Mouse (Mus musculus): ENCODE data around the gene Bspry. TPM values are rescaled to one million over a fixed set of nuclear protein-coding genes. Genes with fewer than 3 reads are reported as not detected.
A peak's percentile ranks its signal among the peaks of the same experiment; 100 is the strongest.

Gene Bspry
- total and polyA plus RNA-seq, 2 experiments = 0.09 to 0.26 TPM

DNA sequence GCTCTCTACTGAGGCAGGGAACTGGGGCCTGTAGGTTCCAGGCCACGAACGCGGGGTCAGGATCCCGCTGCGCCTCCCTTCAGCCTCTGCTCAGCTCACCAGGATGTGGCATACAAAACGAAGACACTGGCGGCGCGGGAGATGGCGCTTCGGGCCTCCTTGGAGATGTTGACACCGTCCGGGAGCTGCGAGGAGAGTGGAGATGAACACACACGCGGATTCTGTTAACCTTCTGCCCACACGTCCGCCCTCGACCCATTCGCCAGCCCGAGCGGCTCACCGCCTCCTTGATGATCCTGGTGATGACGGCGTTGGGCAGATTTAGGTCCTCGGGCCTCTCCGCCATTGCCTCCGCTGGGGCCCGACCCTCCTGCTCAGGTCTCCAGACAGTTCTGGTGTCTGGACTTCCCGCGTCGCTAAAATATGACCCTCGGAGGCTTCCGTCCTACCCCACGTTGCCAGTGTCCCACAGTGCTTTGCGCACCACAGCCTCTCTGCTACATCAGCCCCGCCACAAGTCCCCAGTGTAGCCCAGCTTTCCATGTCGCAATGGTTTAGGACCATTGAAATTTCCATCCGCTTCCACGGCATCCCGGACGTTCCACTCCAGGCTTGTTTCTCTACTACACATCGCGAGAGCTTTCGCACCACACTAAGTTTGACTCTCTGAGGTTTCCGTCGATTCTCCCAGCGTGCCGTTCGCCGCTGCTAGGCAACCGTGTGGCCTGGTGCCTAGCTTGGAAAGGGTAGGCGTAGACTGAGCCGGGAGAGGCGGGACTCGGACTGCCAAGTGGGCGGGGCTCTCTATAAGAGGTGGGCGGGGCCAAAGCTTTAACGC, 45.0 kb downstream of the Bspry start, which contains the start of the genes Pole3 and 4933430I17Rik:
Gene Pole3, minus strand, starts transcription at position 418 of the 838 bp plus-strand sequence.
Gene 4933430I17Rik, plus strand, starts transcription at position 719 of the 838 bp plus-strand sequence.
- Histone ChIP-seq H3K79me2 (ENCODE audit: control insufficient read depth, insufficient read depth, low read length) (0 out of 2 replicates have a peak, but pooled peaks cover 2% of the 10 kb centered on the region), H3K4me3 (ENCODE audit: insufficient read depth, low read depth, low read length) (peak within 1 kb of the TSS; percentile 79)
- under 1% methylated on average over 59 of the region's 59 CpGs for WGBS

GRCm38 (mm10) chr4:62525489-62525811, 45.6 kb downstream of the Bspry start:
- no peak for DNase-seq (ENCODE audit: extremely low read depth, low read depth, low spot score)
- under 1% methylated on average over 10 of the region's 10 CpGs for WGBS
- TF ChIP-seq POLR2A (IDR thresholded peaks at IDR 0.05; ENCODE audit: extremely low read depth, insufficient read depth, low read length) (no peak), CTCF (IDR thresholded peaks at IDR 0.05; ENCODE audit: low read depth, low read length) (no peak)
- Histone ChIP-seq H3K36me3 (ENCODE audit: control insufficient read depth, insufficient read depth, low read length) (no peaks in the 10 kb centered on the region), H3K27ac (replicated peaks; ENCODE audit: insufficient read depth, low read depth, low read length) (no peak overlapping the region), H3K4me1 (ENCODE audit: control insufficient read depth, insufficient read depth, low read length) (peaks cover 3% of the 10 kb centered on the region), H3K79me2 (ENCODE audit: control insufficient read depth, insufficient read depth, low read length) (0 out of 2 replicates have a peak, but pooled peaks cover 2% of the 10 kb centered on the region), H3K4me3 (ENCODE audit: insufficient read depth, low read depth, low read length) (peak overlapping the region; percentile 27; the same call in 1 of the 2 replicates), H3K9ac (ENCODE audit: low read depth, low read length) (no peak overlapping the region), H3K27me3 (ENCODE audit: control insufficient read depth, insufficient read depth, low read length) (no peaks in the 10 kb centered on the region)

More for the DNA sequence above, 45.0 kb downstream of the Bspry start, which contains the start of the genes Pole3 and 4933430I17Rik:
- Histone ChIP-seq H3K36me3 (ENCODE audit: control insufficient read depth, insufficient read depth, low read length) (no peaks in the 10 kb centered on the region), H3K4me1 (ENCODE audit: control insufficient read depth, insufficient read depth, low read length) (peaks cover 3% of the 10 kb centered on the region), H3K27ac (replicated peaks; ENCODE audit: insufficient read depth, low read depth, low read length) (peak within 1 kb of the TSS; percentile 79), H3K9ac (ENCODE audit: low read depth, low read length) (peak within 1 kb of the TSS; percentile 80), H3K27me3 (ENCODE audit: control insufficient read depth, insufficient read depth, low read length) (no peaks in the 10 kb centered on the region)
- DNase-seq (ENCODE audit: extremely low read depth, low read depth, low spot score) = peak; percentile 84
- no peak for TF ChIP-seq CTCF (IDR thresholded peaks at IDR 0.05; ENCODE audit: low read depth, low read length)
- TF ChIP-seq POLR2A (IDR thresholded peaks at IDR 0.05; ENCODE audit: extremely low read depth, insufficient read depth, low read length) = 0 out of 2 replicates have a peak, but pooled peaks have one; percentile 27

- H3K4me3 ChIP-seq (ENCODE audit: insufficient read depth, low read depth, low read length) = no peak overlapping the region
- H3K9ac ChIP-seq (ENCODE audit: low read depth, low read length) = no peak overlapping the region
- 55% methylated on average over 2 of the region's 2 CpGs for WGBS
- no peaks in the 10 kb centered on the region for H3K36me3 ChIP-seq (ENCODE audit: control insufficient read depth, insufficient read depth, low read length)
- peak; percentile 68 for DNase-seq (ENCODE audit: extremely low read depth, low read depth, low spot score)
- TF ChIP-seq CTCF (IDR thresholded peaks at IDR 0.05; ENCODE audit: low read depth, low read length) (no peak), POLR2A (IDR thresholded peaks at IDR 0.05; ENCODE audit: extremely low read depth, insufficient read depth, low read length) (no peak)
- no peak overlapping the region for H3K27ac ChIP-seq (replicated peaks; ENCODE audit: insufficient read depth, low read depth, low read length)
- 0 out of 2 replicates have a peak, but pooled peaks cover 2% of the 10 kb centered on the region for H3K79me2 ChIP-seq (ENCODE audit: control insufficient read depth, insufficient read depth, low read length)
- no peaks in the 10 kb centered on the region for H3K27me3 ChIP-seq (ENCODE audit: control insufficient read depth, insufficient read depth, low read length)
- peaks cover 3% of the 10 kb centered on the region for H3K4me1 ChIP-seq (ENCODE audit: control insufficient read depth, insufficient read depth, low read length)
These were observed 46.4 kb downstream of the Bspry start for GRCm38 (mm10) chr4:62526256-62526655.

- H3K79me2 ChIP-seq (ENCODE audit: control insufficient read depth, insufficient read depth, low read length) = 0 out of 2 replicates have a peak, but pooled peaks cover 2% of the 10 kb centered on the region
- no peak overlapping the region for H3K4me3 ChIP-seq (ENCODE audit: insufficient read depth, low read depth, low read length)
- DNase-seq (ENCODE audit: extremely low read depth, low read depth, low spot score) = no peak
- no peaks in the 10 kb centered on the region for H3K36me3 ChIP-seq (ENCODE audit: control insufficient read depth, insufficient read depth, low read length)
- H3K4me1 ChIP-seq (ENCODE audit: control insufficient read depth, insufficient read depth, low read length) = peaks cover 3% of the 10 kb centered on the region
- WGBS = 83% methylated on average over 4 of the region's 4 CpGs
- no peak overlapping the region for H3K9ac ChIP-seq (ENCODE audit: low read depth, low read length)
- H3K27me3 ChIP-seq (ENCODE audit: control insufficient read depth, insufficient read depth, low read length) = no peaks in the 10 kb centered on the region
- no peak overlapping the region for H3K27ac ChIP-seq (replicated peaks; ENCODE audit: insufficient read depth, low read depth, low read length)
- no peak for TF ChIP-seq CTCF (IDR thresholded peaks at IDR 0.05; ENCODE audit: low read depth, low read length)
- TF ChIP-seq POLR2A (IDR thresholded peaks at IDR 0.05; ENCODE audit: extremely low read depth, insufficient read depth, low read length) = no peak
These were observed 47.8 kb downstream of the Bspry start for GRCm38 (mm10) chr4:62527655-62528054.

DNA sequence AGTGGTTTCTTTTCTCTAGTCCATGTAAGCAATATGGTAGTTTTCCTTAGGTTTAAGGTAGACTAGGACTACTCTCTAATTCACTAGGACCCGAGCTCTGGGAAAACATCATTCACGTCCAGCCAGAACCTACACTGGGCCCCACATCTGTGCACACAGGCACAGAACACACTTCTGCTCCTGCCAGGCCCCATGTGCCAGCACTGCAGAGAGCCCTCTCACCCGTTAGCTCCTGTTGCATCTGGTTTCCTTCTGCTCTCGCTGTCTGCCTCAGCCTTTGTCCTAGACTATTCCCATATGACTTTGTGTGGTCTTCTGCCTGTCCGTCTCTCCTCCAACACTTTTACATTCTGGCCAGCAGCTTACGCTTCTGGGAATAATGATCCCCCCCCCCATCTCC, 53.9 kb downstream of the Bspry start:
- H3K27me3 ChIP-seq (ENCODE audit: control insufficient read depth, insufficient read depth, low read length) = no peaks in the 10 kb centered on the region
- TF ChIP-seq POLR2A (IDR thresholded peaks at IDR 0.05; ENCODE audit: extremely low read depth, insufficient read depth, low read length) = no peak
- no peak for TF ChIP-seq CTCF (IDR thresholded peaks at IDR 0.05; ENCODE audit: low read depth, low read length)
- no peaks in the 10 kb centered on the region for H3K79me2 ChIP-seq (ENCODE audit: control insufficient read depth, insufficient read depth, low read length)
- no peak overlapping the region for H3K4me3 ChIP-seq (ENCODE audit: insufficient read depth, low read depth, low read length)
- H3K27ac ChIP-seq (replicated peaks; ENCODE audit: insufficient read depth, low read depth, low read length) = no peak overlapping the region
- H3K9ac ChIP-seq (ENCODE audit: low read depth, low read length) = no peak overlapping the region
- H3K36me3 ChIP-seq (ENCODE audit: control insufficient read depth, insufficient read depth, low read length) = no peaks in the 10 kb centered on the region
- DNase-seq (ENCODE audit: extremely low read depth, low read depth, low spot score) = no peak
- 95% methylated on average over 6 of the region's 6 CpGs for WGBS
- no peaks in the 10 kb centered on the region for H3K4me1 ChIP-seq (ENCODE audit: control insufficient read depth, insufficient read depth, low read length)

All from liver, adult 2 months (tissue).